Mouse (Mus musculus) MEL (cell line): Measurements from ENCODE around the gene Olfr873. TPM values are rescaled to one million over a fixed set of nuclear protein-coding genes. Genes with fewer than 3 reads are reported as not detected.

Experiments
- polyA plus RNA-seq, 2 experiments: library from polyadenylated mRNA; stranded (reverse) in 1 of 2; unstranded in 1 of 2; fragments of >175 nt in 1 of 2; fragments of >200 nt in 1 of 2; gene quantifications; 2 replicates each; pipeline versions ENCODE4 v1.2.1 to v1.2.4; 2012; ENCODE audit warnings: low replicate concordance in 2 of 2, low read depth in 1 of 2; ENCODE audit not compliant: insufficient read length in 2 of 2, insufficient read depth in 1 of 2, missing spikeins in 1 of 2
- total RNA-seq: library from RNA; depleted of rRNA; stranded (reverse); fragments of 300-350 nt; gene quantifications from 2 replicates; pipeline ENCODE4 v1.2.3, GENCODE M21; 2012; rRNA removed

The Olfr873 gene
- total and polyA plus RNA-seq, 3 experiments: not detected

Other genes starting within 250 kb of the Olfr873 start
- gene Olfr867, start 241.0 kb upstream of the Olfr873 start, total RNA-seq: not detected in 2 replicates
- gene Olfr867, start 241.0 kb upstream of the Olfr873 start, polyA plus RNA-seq: not detected
- gene Olfr868, start 199.9 kb upstream of the Olfr873 start, total RNA-seq: not detected in 2 replicates
- not detected for gene Olfr868, start 199.9 kb upstream of the Olfr873 start, polyA plus RNA-seq
- not detected in 2 replicates for gene Olfr869, start 169.5 kb upstream of the Olfr873 start, total RNA-seq
- not detected for gene Olfr869, start 169.5 kb upstream of the Olfr873 start, polyA plus RNA-seq
- gene Olfr870, start 124.5 kb upstream of the Olfr873 start, total RNA-seq: not detected in 2 replicates
- not detected for gene Olfr870, start 124.5 kb upstream of the Olfr873 start, polyA plus RNA-seq
- not detected in 2 replicates for gene Olfr871, start 86.3 kb upstream of the Olfr873 start, total RNA-seq
- under 1 TPM in 1 of 2 experiments, not detected in 1; 0.08 TPM for gene Olfr871, start 86.3 kb upstream of the Olfr873 start, polyA plus RNA-seq
- not detected in 2 replicates for gene Olfr872, start 61.4 kb upstream of the Olfr873 start, total RNA-seq
- gene Olfr872, start 61.4 kb upstream of the Olfr873 start, polyA plus RNA-seq: not detected
- not detected in 2 replicates for gene Olfr39, start 16.2 kb upstream of the Olfr873 start, total RNA-seq
- not detected for gene Olfr39, start 16.2 kb upstream of the Olfr873 start, polyA plus RNA-seq
- gene Olfr18, start 37.6 kb downstream of the Olfr873 start, total RNA-seq: not detected in 2 replicates
- gene Olfr18, start 37.6 kb downstream of the Olfr873 start, polyA plus RNA-seq: not detected
- gene Zfp560, start 86.6 kb downstream of the Olfr873 start, total RNA-seq: 31.5 and 42.0 TPM in 2 replicates
- 10 to 100 TPM in 1 of 2 experiments, not detected in 1; 37.0 TPM for gene Zfp560, start 86.6 kb downstream of the Olfr873 start, polyA plus RNA-seq
- 50.5 and 52.5 TPM in 2 replicates for gene Zfp26, start 161.6 kb downstream of the Olfr873 start, total RNA-seq
- gene Zfp26, start 161.6 kb downstream of the Olfr873 start, polyA plus RNA-seq: 10 to 100 TPM; 18.5 to 55.4 TPM
- gene Zfp426, start 194.2 kb downstream of the Olfr873 start, total RNA-seq: 32.1 and 41.5 TPM in 2 replicates
- gene Zfp426, start 194.2 kb downstream of the Olfr873 start, polyA plus RNA-seq: 10 to 100 TPM in 1 of 2 experiments, not detected in 1; 30.7 TPM
- gene Zfp266, start 222.9 kb downstream of the Olfr873 start, total RNA-seq: 68.1 and 88.0 TPM in 2 replicates
- gene Zfp266, start 222.9 kb downstream of the Olfr873 start, polyA plus RNA-seq: 10 to 100 TPM; 30.7 to 31.5 TPM